Mouse (Mus musculus): Measurements from ENCODE around the gene Pus7l.

The Pus7l gene

GRCm38 (mm10) chr15:94477287-94477686 is 66.1 kb downstream of the Pus7l start:
- no peak for DNase-seq (ENCODE audit: low spot score in 2 of 2)

- no peak for DNase-seq (ENCODE audit: low spot score in 2 of 2)
These were observed 67.4 kb downstream of the Pus7l start for GRCm38 (mm10) chr15:94475975-94476374.

Measured in spleen, postnatal 14 days (tissue).